Mouse (Mus musculus): ENCODE results near the gene Btg1-ps2.
A peak's percentile ranks its signal among the peaks of the same experiment; 100 is the strongest.
"Not testable (repeated sequence)": the region's sequence is repeated elsewhere in the genome, so short reads cannot be mapped to it uniquely, and the experiment has no call there.

The Btg1-ps2 gene

GRCm38 (mm10) chrX:38043014-38043413, at the start of gene Btg1-ps2:
Gene Btg1-ps2 (minus strand): TSS chrX:38043114.
- DNase-seq (ENCODE audit: low spot score in 2 of 2) = not testable (repeated sequence)

GRCm38 (mm10) chrX:38085041-38085440, 42.1 kb upstream of the Btg1-ps2 start, which contains the start of gene Rhox11:
Gene Rhox11 (minus strand): TSS chrX:38085141.
- no peak for DNase-seq (ENCODE audit: low spot score in 2 of 2)

GRCm38 (mm10) chrX:38084226-38084625, 41.3 kb upstream of the Btg1-ps2 start:
- DNase-seq (ENCODE audit: low spot score in 2 of 2) = peak; percentile 34 to 37

- no peak for DNase-seq (ENCODE audit: low spot score in 2 of 2)
Observed at GRCm38 (mm10) chrX:38066175-38066574, 23.3 kb upstream of the Btg1-ps2 start, which contains the start of gene Rhox10. Gene Rhox10 (plus strand): TSS chrX:38066475.

GRCm38 (mm10) chrX:38061544-38061943, 18.6 kb upstream of the Btg1-ps2 start:
- DNase-seq (ENCODE audit: low spot score in 2 of 2) = no peak

GRCm38 (mm10) chrX:38039666-38040065, 3.2 kb downstream of the Btg1-ps2 start:
- no peak for DNase-seq (ENCODE audit: low spot score in 2 of 2)

GRCm38 (mm10) chrX:38033841-38034240, 9.1 kb downstream of the Btg1-ps2 start:
- no peak for DNase-seq (ENCODE audit: low spot score in 2 of 2)

- not testable (repeated sequence) for DNase-seq (ENCODE audit: low spot score in 2 of 2)
Observed at GRCm38 (mm10) chrX:38018597-38018996, 24.3 kb downstream of the Btg1-ps2 start, which contains the start of gene Btg1-ps1. Gene Btg1-ps1 (minus strand): TSS chrX:38018815.

- no peak for DNase-seq (ENCODE audit: low spot score in 2 of 2)
Observed at GRCm38 (mm10) chrX:38008756-38009155, 34.2 kb downstream of the Btg1-ps2 start.

All from frontal cortex, postnatal 36 days (tissue).